Mouse (Mus musculus) spleen, adult 2 months (tissue): ENCODE data around the gene Bpifa5.

Source experiments
- CTCF ChIP-seq: fragments of 200-500 bp; IDR thresholded peaks from 2 replicates; pipeline ENCODE4 v1.5.1; 2011; ENCODE audit warnings: mild to moderate bottlenecking, inconsistent platforms; ENCODE audit not compliant: insufficient read depth, insufficient read length, insufficient replicate concordance; ENCODE audit errors: extremely low read depth
- POLR2A ChIP-seq: fragments of 200-500 bp; IDR thresholded peaks from 2 replicates; pipeline ENCODE4 v1.6.1; 2011; ENCODE audit warnings: low read depth, low read length, inconsistent platforms

- no peak for TF ChIP-seq CTCF
- no peak for TF ChIP-seq POLR2A
Measured at GRCm38 (mm10) chr2:154211121-154211520, 48.7 kb downstream of the Bpifa5 start.
